Mouse (Mus musculus): ENCODE data around the gene Padi6.

Gene Padi6

GRCm38 (mm10) chr4:140684881-140685303 lies 57.6 kb downstream of the Padi6 start:
- DNase-seq (ENCODE audit: low read depth), result no peak

GRCm38 (mm10) chr4:140684141-140684871 lies 58.1 kb downstream of the Padi6 start:
- DNase-seq (ENCODE audit: low read depth), result no peak

GRCm38 (mm10) chr4:140683608-140684007 lies 58.8 kb downstream of the Padi6 start:
- DNase-seq (ENCODE audit: low read depth), result no peak

- DNase-seq (ENCODE audit: low read depth), result peak; percentile 14
Observed at GRCm38 (mm10) chr4:140680731-140681397, 61.6 kb downstream of the Padi6 start.

- peak; percentile 83 for DNase-seq (ENCODE audit: low read depth)
Observed at GRCm38 (mm10) chr4:140679723-140680380, 62.6 kb downstream of the Padi6 start.

- peak; percentile 70 for DNase-seq (ENCODE audit: low read depth)
Observed at GRCm38 (mm10) chr4:140679038-140679437, 63.4 kb downstream of the Padi6 start.
